Mouse (Mus musculus): ENCODE data around the gene B3gnt3. TPM values are rescaled to one million over a fixed set of nuclear protein-coding genes. Genes with fewer than 3 reads are reported as not detected.

The B3gnt3 gene
- polyA plus RNA-seq (2015; fragmentation: Illumina TruSeq; extraction: RNeasy Lipid Tissue Mini Kit (QIAGEN cat#74804); ENCODE audit: insufficient read depth, low read depth, low replicate concordance), result 2.7 TPM

GRCm38 (mm10) chr8:71701414-71702086 is at the start of gene B3gnt3:
TSS of gene B3gnt3 (minus strand) at chr8:71701789.

DNA sequence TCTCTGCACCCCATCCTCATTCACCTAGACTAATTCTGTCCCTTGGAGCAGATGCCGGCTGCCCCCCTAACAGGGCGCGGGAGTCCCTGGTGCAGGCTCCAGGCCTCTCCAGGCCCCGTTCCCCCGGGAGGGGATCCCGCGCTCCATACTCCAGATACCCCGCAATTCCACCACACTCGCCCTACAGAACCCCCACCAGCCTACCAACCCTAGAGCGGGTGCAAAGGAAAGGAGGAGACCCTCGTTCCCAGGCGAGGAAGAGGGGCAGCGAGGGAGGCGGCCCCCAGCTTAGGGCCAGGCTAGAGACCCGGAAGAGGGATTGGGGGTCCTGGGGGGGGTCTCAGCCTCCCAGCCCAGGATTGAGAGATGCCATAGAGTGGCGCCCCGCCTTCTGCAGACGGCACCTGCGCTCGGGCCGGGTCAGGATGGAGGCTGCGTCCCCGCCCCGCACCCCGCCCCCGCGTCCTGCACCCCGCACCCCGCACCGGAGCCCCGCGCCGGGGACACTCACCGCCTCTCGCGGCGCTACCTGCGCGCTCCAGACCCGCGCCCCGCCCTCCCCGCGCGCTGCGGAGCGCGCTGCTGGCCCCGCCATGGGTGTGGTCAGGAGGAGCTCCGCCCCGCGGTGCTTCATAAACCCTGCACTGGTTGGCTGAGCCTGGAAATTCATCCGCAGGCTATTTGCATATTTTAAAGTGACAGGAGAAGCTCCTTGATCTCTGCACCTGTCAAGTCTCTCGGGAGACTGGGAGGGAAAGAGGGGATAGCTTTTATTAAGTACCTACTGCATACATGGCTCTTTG is 23.7 kb upstream of the B3gnt3 start, which contains the start of gene Fcho1:
Fcho1 (minus strand) TSS at position 595 of the 803 bp plus-strand sequence.

GRCm38 (mm10) chr8:71689028-71689427 is 12.6 kb downstream of the B3gnt3 start, which contains the start of gene Insl3:
TSS of gene Insl3 (plus strand) at chr8:71689214.

DNA sequence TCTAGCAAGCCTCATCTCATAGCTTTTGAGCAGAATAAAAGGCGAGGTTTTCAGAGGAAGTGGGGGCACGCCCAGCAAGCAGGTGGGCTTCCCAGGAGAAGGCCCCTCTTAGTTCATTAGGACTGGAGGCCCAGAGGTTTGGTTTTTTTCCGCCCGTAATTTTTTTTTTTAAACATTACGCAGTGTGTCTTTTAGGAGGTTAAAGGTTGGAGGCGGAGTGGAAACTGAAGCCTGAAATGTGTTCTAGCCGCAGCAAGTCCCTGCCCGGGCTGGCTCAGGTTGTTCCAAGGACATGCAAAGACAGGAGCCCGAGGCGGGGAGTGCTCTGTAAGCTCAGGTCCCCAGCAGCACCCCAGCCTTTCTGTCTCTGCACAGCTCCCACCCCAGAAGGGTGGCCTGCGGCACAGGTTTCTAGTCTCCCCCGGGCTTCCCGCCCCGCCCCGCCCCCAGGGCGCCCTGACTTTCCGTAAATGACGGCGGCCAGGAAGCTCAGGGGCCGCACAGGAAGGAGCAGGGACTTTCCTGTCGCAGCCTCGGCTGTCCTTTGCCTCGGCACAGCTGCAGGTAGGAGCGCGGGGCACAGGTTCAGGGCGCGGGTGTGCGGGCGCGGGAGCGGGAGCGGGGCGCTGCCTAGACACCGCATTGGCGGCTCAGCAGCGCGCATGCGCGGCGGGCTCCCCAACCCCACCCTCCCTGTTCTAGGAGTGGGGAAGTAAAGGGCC is 25.4 kb downstream of the B3gnt3 start, which contains the start of gene Jak3:
Jak3 (plus strand) TSS at position 277 of the 722 bp plus-strand sequence.

GRCm38 (mm10) chr8:71671549-71671965 is 30.0 kb downstream of the B3gnt3 start, which contains the start of gene Unc13a:
TSS of gene Unc13a (minus strand) at chr8:71671757.

Other genes starting within 250 kb of the B3gnt3 start
- 4.1 TPM for gene Abhd8, start 238.1 kb downstream of the B3gnt3 start, polyA plus RNA-seq (2015; fragmentation: Illumina TruSeq; extraction: RNeasy Lipid Tissue Mini Kit (QIAGEN cat#74804); ENCODE audit: insufficient read depth, low read depth, low replicate concordance)
- gene Mrpl34, start 236.8 kb downstream of the B3gnt3 start, polyA plus RNA-seq (2015; fragmentation: Illumina TruSeq; extraction: RNeasy Lipid Tissue Mini Kit (QIAGEN cat#74804); ENCODE audit: insufficient read depth, low read depth, low replicate concordance), result 18.8 TPM
- gene Dda1, start 232.6 kb downstream of the B3gnt3 start, polyA plus RNA-seq (2015; fragmentation: Illumina TruSeq; extraction: RNeasy Lipid Tissue Mini Kit (QIAGEN cat#74804); ENCODE audit: insufficient read depth, low read depth, low replicate concordance), result 13.0 TPM
- 4.7 TPM for gene Ano8, start 215.8 kb downstream of the B3gnt3 start, polyA plus RNA-seq (2015; fragmentation: Illumina TruSeq; extraction: RNeasy Lipid Tissue Mini Kit (QIAGEN cat#74804); ENCODE audit: insufficient read depth, low read depth, low replicate concordance)
- 7.9 TPM for gene Gtpbp3, start 213.7 kb downstream of the B3gnt3 start, polyA plus RNA-seq (2015; fragmentation: Illumina TruSeq; extraction: RNeasy Lipid Tissue Mini Kit (QIAGEN cat#74804); ENCODE audit: insufficient read depth, low read depth, low replicate concordance)
- 236 TPM for gene Plvap, start 190.0 kb downstream of the B3gnt3 start, polyA plus RNA-seq (2015; fragmentation: Illumina TruSeq; extraction: RNeasy Lipid Tissue Mini Kit (QIAGEN cat#74804); ENCODE audit: insufficient read depth, low read depth, low replicate concordance)
- gene Ccdc194, start 176.1 kb downstream of the B3gnt3 start, polyA plus RNA-seq (2015; fragmentation: Illumina TruSeq; extraction: RNeasy Lipid Tissue Mini Kit (QIAGEN cat#74804); ENCODE audit: insufficient read depth, low read depth, low replicate concordance), result not detected
- gene Bst2, start 164.3 kb downstream of the B3gnt3 start, polyA plus RNA-seq (2015; fragmentation: Illumina TruSeq; extraction: RNeasy Lipid Tissue Mini Kit (QIAGEN cat#74804); ENCODE audit: insufficient read depth, low read depth, low replicate concordance), result 43.2 TPM
- 48.0 TPM for gene Mvb12a, start 158.9 kb downstream of the B3gnt3 start, polyA plus RNA-seq (2015; fragmentation: Illumina TruSeq; extraction: RNeasy Lipid Tissue Mini Kit (QIAGEN cat#74804); ENCODE audit: insufficient read depth, low read depth, low replicate concordance)
- gene Tmem221, start 142.9 kb downstream of the B3gnt3 start, polyA plus RNA-seq (2015; fragmentation: Illumina TruSeq; extraction: RNeasy Lipid Tissue Mini Kit (QIAGEN cat#74804); ENCODE audit: insufficient read depth, low read depth, low replicate concordance), result 3.8 TPM
- not detected for gene Nxnl1, start 135.2 kb downstream of the B3gnt3 start, polyA plus RNA-seq (2015; fragmentation: Illumina TruSeq; extraction: RNeasy Lipid Tissue Mini Kit (QIAGEN cat#74804); ENCODE audit: insufficient read depth, low read depth, low replicate concordance)
- 33.1 TPM for gene Slc27a1, start 132.9 kb downstream of the B3gnt3 start, polyA plus RNA-seq (2015; fragmentation: Illumina TruSeq; extraction: RNeasy Lipid Tissue Mini Kit (QIAGEN cat#74804); ENCODE audit: insufficient read depth, low read depth, low replicate concordance)
- 39.9 TPM for gene Pgls, start 109.6 kb downstream of the B3gnt3 start, polyA plus RNA-seq (2015; fragmentation: Illumina TruSeq; extraction: RNeasy Lipid Tissue Mini Kit (QIAGEN cat#74804); ENCODE audit: insufficient read depth, low read depth, low replicate concordance)
- gene Fam129c, start 104.1 kb downstream of the B3gnt3 start, polyA plus RNA-seq (2015; fragmentation: Illumina TruSeq; extraction: RNeasy Lipid Tissue Mini Kit (QIAGEN cat#74804); ENCODE audit: insufficient read depth, low read depth, low replicate concordance), result 1.00 TPM
- 17.5 TPM for gene Colgalt1, start 90.8 kb downstream of the B3gnt3 start, polyA plus RNA-seq (2015; fragmentation: Illumina TruSeq; extraction: RNeasy Lipid Tissue Mini Kit (QIAGEN cat#74804); ENCODE audit: insufficient read depth, low read depth, low replicate concordance)
- gene Unc13a, start 30.0 kb downstream of the B3gnt3 start, polyA plus RNA-seq (2015; fragmentation: Illumina TruSeq; extraction: RNeasy Lipid Tissue Mini Kit (QIAGEN cat#74804); ENCODE audit: insufficient read depth, low read depth, low replicate concordance), result 2.6 TPM
- 4.8 TPM for gene Jak3, start 25.5 kb downstream of the B3gnt3 start, polyA plus RNA-seq (2015; fragmentation: Illumina TruSeq; extraction: RNeasy Lipid Tissue Mini Kit (QIAGEN cat#74804); ENCODE audit: insufficient read depth, low read depth, low replicate concordance)
- not detected for gene Insl3, start 12.6 kb downstream of the B3gnt3 start, polyA plus RNA-seq (2015; fragmentation: Illumina TruSeq; extraction: RNeasy Lipid Tissue Mini Kit (QIAGEN cat#74804); ENCODE audit: insufficient read depth, low read depth, low replicate concordance)
- 0.92 TPM for gene Fcho1, start 23.9 kb upstream of the B3gnt3 start, polyA plus RNA-seq (2015; fragmentation: Illumina TruSeq; extraction: RNeasy Lipid Tissue Mini Kit (QIAGEN cat#74804); ENCODE audit: insufficient read depth, low read depth, low replicate concordance)
- 1.6 TPM for gene Zfp709, start 180.2 kb upstream of the B3gnt3 start, polyA plus RNA-seq (2015; fragmentation: Illumina TruSeq; extraction: RNeasy Lipid Tissue Mini Kit (QIAGEN cat#74804); ENCODE audit: insufficient read depth, low read depth, low replicate concordance)
- 1.1 TPM for gene Zfp882, start 206.8 kb upstream of the B3gnt3 start, polyA plus RNA-seq (2015; fragmentation: Illumina TruSeq; extraction: RNeasy Lipid Tissue Mini Kit (QIAGEN cat#74804); ENCODE audit: insufficient read depth, low read depth, low replicate concordance)
- 3.9 TPM for gene Zfp617, start 206.8 kb upstream of the B3gnt3 start, polyA plus RNA-seq (2015; fragmentation: Illumina TruSeq; extraction: RNeasy Lipid Tissue Mini Kit (QIAGEN cat#74804); ENCODE audit: insufficient read depth, low read depth, low replicate concordance)
- 1.7 TPM for gene Zfp961, start 249.2 kb upstream of the B3gnt3 start, polyA plus RNA-seq (2015; fragmentation: Illumina TruSeq; extraction: RNeasy Lipid Tissue Mini Kit (QIAGEN cat#74804); ENCODE audit: insufficient read depth, low read depth, low replicate concordance)